Mouse (Mus musculus) liver, embryonic 15.5 days (tissue): ENCODE measurements around the gene Nmnat3. TPM values are rescaled to one million over a fixed set of nuclear protein-coding genes. Genes with fewer than 3 reads are reported as not detected.

Experiments
- ATAC-seq: fragments of 200-750 bp; cut with Nextera tagmentation; 2 replicates; pipeline ENCODE4 v1.8.0; 2017; ENCODE audit warnings: moderate number of reproducible peaks, mild to moderate bottlenecking, moderate library complexity; ENCODE audit not compliant: insufficient read depth
- H3K27ac ChIP-seq: fragments of 300-500 bp; sonication (generic); replicated peaks from 2 replicates; pipeline ENCODE4 v1.5.1; 2015; ENCODE audit warnings: mild to moderate bottlenecking, inconsistent platforms
- H3K27me3 ChIP-seq: fragments of 300-500 bp; sonication (generic); 2 replicates; pipeline ENCODE4 v1.6.1; 2015; ENCODE audit warnings: mild to moderate bottlenecking, inconsistent platforms
- H3K36me3 ChIP-seq: fragments of 300-500 bp; sonication (generic); replicated peaks from 2 replicates; pipeline ENCODE4 v1.6.1; 2015; ENCODE audit warnings: moderate library complexity, mild to moderate bottlenecking, inconsistent platforms
- H3K4me1 ChIP-seq: fragments of 300-500 bp; sonication (generic); replicated peaks from 2 replicates; pipeline ENCODE4 v1.6.1; 2015; ENCODE audit warnings: inconsistent platforms
- H3K4me2 ChIP-seq: fragments of 300-500 bp; sonication (generic); 2 replicates; pipeline ENCODE4 v1.6.1; 2015; ENCODE audit warnings: moderate library complexity, mild to moderate bottlenecking, inconsistent platforms
- H3K4me3 ChIP-seq: fragments of 300-500 bp; sonication (generic); replicated peaks from 2 replicates; pipeline ENCODE4 v1.5.1; 2015; ENCODE audit warnings: mild to moderate bottlenecking, inconsistent platforms
- H3K9ac ChIP-seq: fragments of 300-500 bp; sonication (generic); 2 replicates; pipeline ENCODE4 v1.6.1; 2015; ENCODE audit warnings: moderate library complexity, mild to moderate bottlenecking, inconsistent platforms
- H3K9me3 ChIP-seq: fragments of 300-500 bp; sonication (generic); replicated peaks from 2 replicates; pipeline ENCODE4 v1.6.1; 2016; ENCODE audit warnings: inconsistent platforms
- WGBS: fragments of 180-500 bp; shearing (Covaris S2); methylation state at CpG from one replicate; pipeline ENCODE4 v1.1.7; 2015; ENCODE audit warnings: mixed read lengths; ENCODE audit not compliant: insufficient replicate concordance; 5-methylcytosine and 5-hydroxymethylcytosine counted together
- polyA plus RNA-seq: library from polyadenylated mRNA; unstranded; fragments of >200 nt; fragmentation: Nextera tagmentation; extraction: Ambion mirVana; gene quantifications from 2 replicates; pipeline ENCODE4 v1.2.1, GENCODE M21; 2015

Gene Nmnat3
- polyA plus RNA-seq, 1 experiment from 2014 or later, result 28.6 TPM

GRCm38 (mm10) chr9:98397866-98398265 is 110.6 kb downstream of the Nmnat3 start:
- Histone ChIP-seq H3K4me3 (no peak overlapping the region), H3K9ac (no peak overlapping the region), H3K4me2 (no peak overlapping the region), H3K27ac (no peak overlapping the region), H3K27me3 (no peaks in the 10 kb centered on the region), H3K4me1 (peaks cover 12% of the 10 kb centered on the region), H3K9me3 (no peaks in the 10 kb centered on the region), H3K36me3 (peaks cover 30% of the 10 kb centered on the region; the same call in 1 of the 2 replicates)
- ATAC-seq, result no peak
- 71% methylated on average over 3 of the region's 3 CpGs for WGBS

- no peak for ATAC-seq
- Histone ChIP-seq H3K9me3 (no peaks in the 10 kb centered on the region), H3K9ac (no peak overlapping the region), H3K27ac (no peak overlapping the region), H3K36me3 (peaks cover 54% of the 10 kb centered on the region), H3K4me1 (peaks cover 12% of the 10 kb centered on the region), H3K4me2 (no peak overlapping the region), H3K27me3 (no peaks in the 10 kb centered on the region), H3K4me3 (no peak overlapping the region)
- 75% methylated on average over 13 of the region's 13 CpGs for WGBS
Measured at GRCm38 (mm10) chr9:98400185-98400894, 113.1 kb downstream of the Nmnat3 start.

GRCm38 (mm10) chr9:98401611-98402010 is 114.4 kb downstream of the Nmnat3 start:
- Histone ChIP-seq H3K4me1 (peaks cover 12% of the 10 kb centered on the region), H3K4me3 (no peak overlapping the region), H3K27ac (no peak overlapping the region), H3K9ac (no peak overlapping the region), H3K27me3 (no peaks in the 10 kb centered on the region), H3K36me3 (peaks cover 65% of the 10 kb centered on the region), H3K9me3 (no peaks in the 10 kb centered on the region), H3K4me2 (no peak overlapping the region)
- no peak for ATAC-seq
- WGBS, result 70% methylated on average over 5 of the region's 5 CpGs

GRCm38 (mm10) chr9:98407771-98408170 is 120.5 kb downstream of the Nmnat3 start:
- Histone ChIP-seq H3K36me3 (peaks cover 75% of the 10 kb centered on the region), H3K9me3 (no peaks in the 10 kb centered on the region), H3K27me3 (no peaks in the 10 kb centered on the region), H3K4me3 (no peak overlapping the region), H3K4me1 (no peaks in the 10 kb centered on the region), H3K4me2 (no peak overlapping the region), H3K9ac (no peak overlapping the region), H3K27ac (no peak overlapping the region)
- WGBS, result 83% methylated on average over 12 of the region's 12 CpGs
- ATAC-seq, result no peak

GRCm38 (mm10) chr9:98409137-98409536 is 121.9 kb downstream of the Nmnat3 start:
- Histone ChIP-seq H3K4me2 (no peak overlapping the region), H3K27ac (no peak overlapping the region), H3K9ac (no peak overlapping the region), H3K9me3 (no peaks in the 10 kb centered on the region), H3K4me1 (no peaks in the 10 kb centered on the region), H3K27me3 (no peaks in the 10 kb centered on the region), H3K4me3 (no peak overlapping the region), H3K36me3 (peaks cover 67% of the 10 kb centered on the region)
- no peak for ATAC-seq
- 27% methylated on average over 3 of the region's 3 CpGs for WGBS

- Histone ChIP-seq H3K27ac (no peak overlapping the region), H3K9ac (no peak overlapping the region), H3K27me3 (no peaks in the 10 kb centered on the region), H3K36me3 (peaks cover 13% of the 10 kb centered on the region), H3K4me3 (no peak overlapping the region), H3K4me1 (no peaks in the 10 kb centered on the region), H3K9me3 (no peaks in the 10 kb centered on the region), H3K4me2 (no peak overlapping the region)
- WGBS, result 70% methylated on average over 4 of the region's 4 CpGs
- ATAC-seq, result peak; percentile 22; the same call in 1 of the 2 replicates
Measured at GRCm38 (mm10) chr9:98415427-98415826, 128.2 kb downstream of the Nmnat3 start.

- WGBS, result 44% methylated on average over 7 of the region's 7 CpGs
- no peak for ATAC-seq
- Histone ChIP-seq H3K4me3 (no peak overlapping the region), H3K27ac (no peak overlapping the region), H3K9ac (no peak overlapping the region), H3K9me3 (no peaks in the 10 kb centered on the region), H3K36me3 (peaks cover 3% of the 10 kb centered on the region), H3K27me3 (peaks cover 2% of the 10 kb centered on the region; the same call in 1 of the 2 replicates), H3K4me1 (peaks cover 8% of the 10 kb centered on the region; the same call in 1 of the 2 replicates), H3K4me2 (no peak overlapping the region)
Measured at GRCm38 (mm10) chr9:98417919-98418318, 130.7 kb downstream of the Nmnat3 start.

- no peaks in the 10 kb centered on the region for H3K9me3 ChIP-seq
- peaks cover 8% of the 10 kb centered on the region; the same call in 1 of the 2 replicates for H3K4me1 ChIP-seq
- H3K4me2 ChIP-seq, result no peak overlapping the region
- peaks cover 6% of the 10 kb centered on the region for H3K27me3 ChIP-seq
- H3K9ac ChIP-seq, result no peak overlapping the region
- no peak overlapping the region for H3K27ac ChIP-seq
- H3K36me3 ChIP-seq, result no peaks in the 10 kb centered on the region; the same call in 1 of the 2 replicates
- 65% methylated on average over 3 of the region's 3 CpGs for WGBS
- no peak overlapping the region for H3K4me3 ChIP-seq
- ATAC-seq, result 0 out of 2 replicates have a peak, but pooled peaks have one; percentile 19
Measured at GRCm38 (mm10) chr9:98418346-98418745, 131.1 kb downstream of the Nmnat3 start.

- Histone ChIP-seq H3K27me3 (peaks cover 29% of the 10 kb centered on the region), H3K4me3 (no peak overlapping the region), H3K9ac (no peak overlapping the region), H3K4me2 (no peak overlapping the region), H3K9me3 (no peaks in the 10 kb centered on the region), H3K27ac (no peak overlapping the region), H3K4me1 (peaks cover 13% of the 10 kb centered on the region; the same call in 1 of the 2 replicates), H3K36me3 (no peaks in the 10 kb centered on the region)
- WGBS, result 33% methylated on average over 1 of the region's 1 CpGs
- no peak for ATAC-seq
Measured at GRCm38 (mm10) chr9:98420666-98421065, 133.4 kb downstream of the Nmnat3 start.

GRCm38 (mm10) chr9:98421903-98422302 is 134.7 kb downstream of the Nmnat3 start:
- Histone ChIP-seq H3K4me2 (peak overlapping the region; percentile 16), H3K4me1 (peaks cover 13% of the 10 kb centered on the region; the same call in 1 of the 2 replicates), H3K9ac (no peak overlapping the region), H3K36me3 (no peaks in the 10 kb centered on the region), H3K9me3 (no peaks in the 10 kb centered on the region), H3K4me3 (no peak overlapping the region), H3K27ac (peak overlapping the region; percentile 75), H3K27me3 (peaks cover 41% of the 10 kb centered on the region)
- ATAC-seq, result no peak; the same call in 1 of the 2 replicates
- 45% methylated on average over 3 of the region's 3 CpGs for WGBS

- peak within 1 kb of the TSS; percentile 75 for H3K27ac ChIP-seq
- H3K9ac ChIP-seq, result no peak within 1 kb of the TSS
- 60% methylated on average over 5 of the region's 5 CpGs for WGBS
- ATAC-seq, result peak; percentile 45; the same call in 1 of the 2 replicates
- no peaks in the 10 kb centered on the region for H3K9me3 ChIP-seq
- no peak within 1 kb of the TSS for H3K4me3 ChIP-seq
- no peaks in the 10 kb centered on the region for H3K36me3 ChIP-seq
- peaks cover 18% of the 10 kb centered on the region for H3K4me1 ChIP-seq
- peak within 1 kb of the TSS; percentile 16 for H3K4me2 ChIP-seq
- peaks cover 41% of the 10 kb centered on the region for H3K27me3 ChIP-seq
Measured at GRCm38 (mm10) chr9:98422656-98423055, 135.4 kb downstream of the Nmnat3 start, which contains the start of gene Rbp1. Gene Rbp1, plus strand, starts transcription at chr9:98422961.
